Mouse (Mus musculus): Measurements from ENCODE around the gene Cux1.

- TF ChIP-seq CTCF (IDR thresholded peaks at IDR 0.05; ENCODE audit: low read depth, low read length) (no peak), POLR2A (IDR thresholded peaks at IDR 0.05; ENCODE audit: borderline replicate concordance, low read depth, low read length) (no peak)
These were observed 137.6 kb downstream of the Cux1 start for GRCm38 (mm10) chr5:136429647-136430046.
